Mouse (Mus musculus): ENCODE data around the gene Slpi. TPM values are rescaled to one million over a fixed set of nuclear protein-coding genes. Genes with fewer than 3 reads are reported as not detected.
A peak's percentile ranks its signal among the peaks of the same experiment; 100 is the strongest.

The Slpi gene
- 0.60 and 1.4 TPM in 2 replicates for polyA plus RNA-seq (2015; fragmentation: Nextera tagmentation; extraction: Ambion mirVana)

DNA sequence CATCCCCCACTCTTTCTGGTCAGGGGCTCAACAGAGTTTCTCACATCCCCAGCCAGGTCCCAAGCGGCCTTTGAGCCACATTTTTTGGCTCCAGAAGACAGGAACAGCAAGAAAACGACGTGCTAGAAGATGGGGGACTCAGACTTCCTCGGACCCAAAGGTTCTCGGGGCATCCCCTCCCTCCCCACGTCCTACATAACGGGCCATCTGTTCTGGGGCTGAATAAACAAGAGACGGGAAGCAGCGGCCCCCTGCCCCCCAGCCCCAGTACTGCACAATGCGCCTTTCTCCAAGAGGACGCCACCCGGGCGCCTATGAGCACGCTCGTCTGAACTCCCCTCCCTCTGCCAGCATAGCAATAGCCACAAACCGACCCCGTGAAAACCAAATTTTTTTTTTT lies at the start of gene Slpi:
Gene Slpi, minus strand, starts transcription at position 76 of the 400 bp plus-strand sequence.
- Histone ChIP-seq H3K9me3 (replicated peaks; ENCODE audit: control insufficient read depth, low read length) (no peaks in the 10 kb centered on the region), H3K4me1 (ENCODE audit: control insufficient read depth, insufficient read depth, low read length) (0 out of 2 replicates have a peak, but pooled peaks cover 2% of the 10 kb centered on the region), H3K27me3 (ENCODE audit: control insufficient read depth, insufficient read depth, low read length) (peaks cover 31% of the 10 kb centered on the region), H3K4me2 (ENCODE audit: low read depth, low read length) (peak within 1 kb of the TSS; percentile 75), H3K36me3 (ENCODE audit: control insufficient read depth, insufficient read depth) (no peaks in the 10 kb centered on the region), H3K9ac (ENCODE audit: low read length) (peak within 1 kb of the TSS; percentile 53), H3K27ac (ENCODE audit: low read length) (0 out of 2 replicates have a peak within 1 kb of the TSS, but pooled peaks have one; percentile 14), H3K4me3 (ENCODE audit: low read length) (peak within 1 kb of the TSS; percentile 55)
- 0 out of 2 replicates have a peak, but pooled peaks have one; percentile 29 for ATAC-seq (replicated peaks; ENCODE audit: extremely low read depth, insufficient read depth, low FRiP score)
- 1% methylated on average over 17 of the region's 17 CpGs for WGBS

DNA sequence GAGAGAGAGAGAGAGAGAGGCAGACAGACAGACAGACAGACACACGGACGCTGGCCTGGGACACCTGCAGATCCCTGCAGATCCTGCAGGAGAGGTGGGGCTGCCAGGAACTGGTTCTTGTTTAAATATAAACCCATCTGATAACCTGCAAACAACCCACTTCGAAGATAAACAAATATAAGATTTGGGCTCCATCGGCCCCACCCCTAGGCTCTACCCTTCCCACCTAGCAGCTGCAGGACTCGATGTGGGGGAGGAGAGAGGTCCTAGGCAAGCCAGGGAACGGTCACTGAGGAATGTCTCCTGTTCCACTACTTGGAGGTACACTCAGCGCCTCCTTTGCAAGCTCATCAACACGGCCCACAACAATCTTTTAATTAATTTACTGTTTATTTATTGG lies 49.4 kb upstream of the Slpi start:
- H3K36me3 ChIP-seq (ENCODE audit: control insufficient read depth, insufficient read depth): no peaks in the 10 kb centered on the region
- peak overlapping the region; percentile 3; the same call in 1 of the 2 replicates for H3K4me2 ChIP-seq (ENCODE audit: low read depth, low read length)
- no peak overlapping the region for H3K27ac ChIP-seq (ENCODE audit: low read length)
- H3K4me1 ChIP-seq (ENCODE audit: control insufficient read depth, insufficient read depth, low read length): peaks cover 32% of the 10 kb centered on the region
- no peak for ATAC-seq (replicated peaks; ENCODE audit: extremely low read depth, insufficient read depth, low FRiP score)
- no peak overlapping the region for H3K9ac ChIP-seq (ENCODE audit: low read length)
- WGBS: 52% methylated on average over 8 of the region's 8 CpGs
- H3K9me3 ChIP-seq (replicated peaks; ENCODE audit: control insufficient read depth, low read length): no peaks in the 10 kb centered on the region
- H3K4me3 ChIP-seq (ENCODE audit: low read length): no peak overlapping the region
- H3K27me3 ChIP-seq (ENCODE audit: control insufficient read depth, insufficient read depth, low read length): no peaks in the 10 kb centered on the region; the same call in 1 of the 2 replicates

DNA sequence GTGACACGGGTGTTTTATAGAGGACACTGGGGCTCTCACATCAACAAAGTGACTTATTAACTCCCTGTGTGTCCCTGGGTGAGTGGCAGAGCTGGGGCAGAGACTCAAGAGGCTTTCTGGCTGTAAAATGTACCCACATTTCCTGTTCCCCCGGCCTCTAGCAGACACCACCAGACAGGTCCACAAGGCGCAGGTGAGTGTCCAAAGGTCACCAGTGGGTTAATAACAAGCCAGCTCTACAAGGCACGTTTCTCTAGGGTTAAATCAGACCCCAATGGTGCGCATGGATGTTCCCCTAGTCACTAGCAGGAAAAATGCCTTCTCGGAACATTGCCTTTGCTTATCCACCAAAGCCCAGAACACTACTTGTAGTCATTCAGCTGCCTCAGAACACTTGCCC lies 48.8 kb upstream of the Slpi start:
- H3K27ac ChIP-seq (ENCODE audit: low read length): no peak overlapping the region
- no peaks in the 10 kb centered on the region; the same call in 1 of the 2 replicates for H3K27me3 ChIP-seq (ENCODE audit: control insufficient read depth, insufficient read depth, low read length)

DNA sequence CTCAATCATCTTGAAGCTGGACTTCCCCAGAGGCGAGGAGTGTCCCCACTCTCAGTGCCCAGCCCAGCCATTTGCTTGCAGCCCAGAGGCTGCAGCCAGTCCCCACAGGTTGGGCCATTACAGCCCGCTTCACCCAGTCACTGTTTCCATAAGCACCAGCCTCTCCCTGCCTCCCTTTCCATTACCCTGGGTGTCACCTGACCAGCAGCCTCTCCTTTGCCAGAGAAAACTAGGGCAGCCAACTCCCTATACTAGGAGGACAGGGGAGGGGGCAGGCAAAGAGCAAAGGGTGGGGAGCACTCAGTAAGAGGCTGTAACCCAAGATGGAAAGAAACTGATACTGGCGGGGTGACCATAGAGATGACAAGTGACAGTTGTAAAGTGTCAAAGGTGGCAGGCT lies 48.1 kb upstream of the Slpi start:
- H3K4me3 ChIP-seq (ENCODE audit: low read length): no peak overlapping the region
- H3K9ac ChIP-seq (ENCODE audit: low read length): 0 out of 2 replicates have a peak overlapping the region, but pooled peaks have one; percentile 18
- H3K4me2 ChIP-seq (ENCODE audit: low read depth, low read length): no peak overlapping the region
- H3K27me3 ChIP-seq (ENCODE audit: control insufficient read depth, insufficient read depth, low read length): no peaks in the 10 kb centered on the region; the same call in 1 of the 2 replicates
- ATAC-seq (replicated peaks; ENCODE audit: extremely low read depth, insufficient read depth, low FRiP score): no peak
- H3K4me1 ChIP-seq (ENCODE audit: control insufficient read depth, insufficient read depth, low read length): peaks cover 41% of the 10 kb centered on the region
- H3K9me3 ChIP-seq (replicated peaks; ENCODE audit: control insufficient read depth, low read length): no peaks in the 10 kb centered on the region
- peak overlapping the region; percentile 33 for H3K27ac ChIP-seq (ENCODE audit: low read length)
- 51% methylated on average over 3 of the region's 3 CpGs for WGBS
- no peaks in the 10 kb centered on the region for H3K36me3 ChIP-seq (ENCODE audit: control insufficient read depth, insufficient read depth)

More for the DNA sequence above, 48.8 kb upstream of the Slpi start:
- H3K36me3 ChIP-seq (ENCODE audit: control insufficient read depth, insufficient read depth): no peaks in the 10 kb centered on the region
- no peak overlapping the region for H3K4me3 ChIP-seq (ENCODE audit: low read length)
- no peak for ATAC-seq (replicated peaks; ENCODE audit: extremely low read depth, insufficient read depth, low FRiP score)
- no peak overlapping the region for H3K9ac ChIP-seq (ENCODE audit: low read length)
- 68% methylated on average over 6 of the region's 6 CpGs for WGBS
- no peaks in the 10 kb centered on the region for H3K9me3 ChIP-seq (replicated peaks; ENCODE audit: control insufficient read depth, low read length)
- peaks cover 36% of the 10 kb centered on the region for H3K4me1 ChIP-seq (ENCODE audit: control insufficient read depth, insufficient read depth, low read length)
- no peak overlapping the region for H3K4me2 ChIP-seq (ENCODE audit: low read depth, low read length)

DNA sequence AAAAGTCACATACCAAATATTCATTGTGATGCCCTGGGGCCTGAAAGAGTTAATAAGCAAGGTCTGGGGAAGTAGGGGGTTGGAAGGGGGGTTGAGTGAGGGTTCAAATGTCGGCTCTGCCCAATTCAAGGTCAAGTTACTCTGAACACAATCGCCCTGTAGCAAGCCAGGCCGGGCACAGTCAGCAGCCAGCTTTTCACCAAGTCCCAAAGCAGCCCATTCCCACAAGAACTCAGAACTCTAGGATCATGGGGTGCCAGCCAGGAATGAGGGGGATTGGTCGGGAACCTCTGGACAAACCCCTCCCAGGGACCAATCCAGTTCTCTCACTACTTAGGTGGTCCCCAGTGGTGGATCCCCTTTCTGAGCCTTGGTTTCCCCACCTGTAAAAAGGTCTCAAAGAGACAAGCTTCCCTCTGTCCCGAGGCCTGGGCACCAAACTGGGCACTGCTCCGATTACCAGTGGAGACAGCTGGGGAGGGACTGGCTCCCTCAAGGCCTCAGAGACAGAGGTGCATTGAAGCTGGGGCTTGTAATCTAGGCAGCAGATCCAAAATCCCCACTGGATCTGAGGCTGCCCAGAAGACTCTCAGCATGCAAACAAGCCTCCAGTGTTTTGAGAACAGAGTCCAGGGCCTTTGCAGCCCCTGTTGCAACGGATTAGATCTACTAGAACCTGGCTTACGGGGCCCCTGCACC lies 47.5 kb upstream of the Slpi start:
- ATAC-seq (replicated peaks; ENCODE audit: extremely low read depth, insufficient read depth, low FRiP score): no peak
- H3K27ac ChIP-seq (ENCODE audit: low read length): peak overlapping the region; percentile 33
- 30% methylated on average over 8 of the region's 8 CpGs for WGBS

DNA sequence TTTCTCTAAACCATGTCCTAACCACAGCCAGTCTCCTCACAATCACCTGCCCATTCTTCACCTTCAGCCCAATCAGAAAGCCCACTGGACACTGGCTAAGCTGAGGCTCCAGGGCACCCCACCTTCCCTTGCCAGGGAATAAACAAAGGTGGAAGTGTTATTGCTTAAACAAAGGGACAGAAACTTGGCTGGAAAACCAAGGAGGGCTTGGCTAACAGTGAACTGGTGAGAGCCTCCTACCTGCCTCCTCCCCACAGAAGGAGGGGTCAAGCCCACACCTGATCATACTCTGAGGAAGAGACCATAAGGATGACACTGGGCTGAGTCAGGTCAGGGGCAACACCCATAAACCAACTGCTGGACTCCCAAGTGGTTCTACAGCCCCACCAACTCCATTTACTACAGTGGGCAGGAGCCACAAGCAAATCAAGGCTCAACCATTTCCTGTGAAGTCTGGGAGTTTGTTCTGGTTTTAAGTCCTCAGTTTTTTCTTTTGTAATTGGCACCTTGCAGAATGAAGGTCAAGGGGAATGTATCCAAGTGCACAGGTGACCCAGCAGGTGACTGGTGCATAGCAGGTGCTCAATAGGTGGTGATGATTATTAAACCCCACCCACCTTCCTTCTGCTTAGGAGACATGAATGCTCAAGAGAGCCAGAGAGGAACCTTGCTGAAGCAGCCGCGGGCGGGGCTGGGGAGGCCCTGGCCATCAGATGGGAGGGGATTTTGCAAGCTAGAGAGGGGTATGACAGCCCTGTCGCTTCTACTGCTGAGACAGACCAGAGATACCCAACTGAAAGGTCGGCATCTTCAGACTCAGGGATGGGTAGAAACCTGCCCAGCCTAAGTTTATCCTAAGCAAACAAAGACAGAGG lies 46.6 kb upstream of the Slpi start:
- no peaks in the 10 kb centered on the region; the same call in 1 of the 2 replicates for H3K27me3 ChIP-seq (ENCODE audit: control insufficient read depth, insufficient read depth, low read length)
- no peak overlapping the region for H3K9ac ChIP-seq (ENCODE audit: low read length)
- no peak overlapping the region for H3K27ac ChIP-seq (ENCODE audit: low read length)
- H3K4me3 ChIP-seq (ENCODE audit: low read length): no peak overlapping the region
- H3K4me2 ChIP-seq (ENCODE audit: low read depth, low read length): no peak overlapping the region
- no peaks in the 10 kb centered on the region for H3K36me3 ChIP-seq (ENCODE audit: control insufficient read depth, insufficient read depth)
- peaks cover 40% of the 10 kb centered on the region for H3K4me1 ChIP-seq (ENCODE audit: control insufficient read depth, insufficient read depth, low read length)
- no peak for ATAC-seq (replicated peaks; ENCODE audit: extremely low read depth, insufficient read depth, low FRiP score)
- H3K9me3 ChIP-seq (replicated peaks; ENCODE audit: control insufficient read depth, low read length): no peaks in the 10 kb centered on the region
- 33% methylated on average over 5 of the region's 5 CpGs for WGBS

More for the DNA sequence above, 47.5 kb upstream of the Slpi start:
- peaks cover 41% of the 10 kb centered on the region for H3K4me1 ChIP-seq (ENCODE audit: control insufficient read depth, insufficient read depth, low read length)
- H3K9ac ChIP-seq (ENCODE audit: low read length): 0 out of 2 replicates have a peak overlapping the region, but pooled peaks have one; percentile 18
- H3K27me3 ChIP-seq (ENCODE audit: control insufficient read depth, insufficient read depth, low read length): no peaks in the 10 kb centered on the region; the same call in 1 of the 2 replicates
- H3K36me3 ChIP-seq (ENCODE audit: control insufficient read depth, insufficient read depth): no peaks in the 10 kb centered on the region
- no peak overlapping the region for H3K4me3 ChIP-seq (ENCODE audit: low read length)
- H3K9me3 ChIP-seq (replicated peaks; ENCODE audit: control insufficient read depth, low read length): no peaks in the 10 kb centered on the region
- H3K4me2 ChIP-seq (ENCODE audit: low read depth, low read length): no peak overlapping the region

DNA sequence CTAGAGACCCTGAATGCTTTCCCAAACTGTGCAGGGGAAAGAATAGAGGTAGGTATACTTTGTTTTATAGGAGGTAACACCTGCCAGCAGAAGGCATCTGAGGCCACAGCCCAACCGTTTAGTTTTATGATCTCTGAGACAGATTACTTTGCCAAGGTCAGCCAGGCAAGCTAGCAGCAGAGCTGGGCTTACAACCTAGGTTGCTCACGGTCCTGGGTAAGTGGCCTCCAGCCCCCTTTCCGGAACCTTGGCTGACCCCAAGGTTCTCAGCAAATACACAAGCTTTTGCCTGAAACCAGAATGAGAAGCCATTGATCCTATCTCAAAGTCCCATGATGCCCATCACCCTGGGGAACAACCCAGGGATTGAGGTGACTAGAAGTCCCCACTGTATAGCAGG lies 45.8 kb upstream of the Slpi start:
- ATAC-seq (replicated peaks; ENCODE audit: extremely low read depth, insufficient read depth, low FRiP score): no peak
- Histone ChIP-seq H3K36me3 (ENCODE audit: control insufficient read depth, insufficient read depth) (no peaks in the 10 kb centered on the region), H3K9ac (ENCODE audit: low read length) (no peak overlapping the region), H3K4me1 (ENCODE audit: control insufficient read depth, insufficient read depth, low read length) (peaks cover 40% of the 10 kb centered on the region), H3K27ac (ENCODE audit: low read length) (no peak overlapping the region), H3K4me3 (ENCODE audit: low read length) (no peak overlapping the region), H3K27me3 (ENCODE audit: control insufficient read depth, insufficient read depth, low read length) (no peaks in the 10 kb centered on the region; the same call in 1 of the 2 replicates), H3K4me2 (ENCODE audit: low read depth, low read length) (no peak overlapping the region), H3K9me3 (replicated peaks; ENCODE audit: control insufficient read depth, low read length) (no peaks in the 10 kb centered on the region)
- whole genome bisulfite sequencing: 64% methylated on average over 3 of the region's 3 CpGs

DNA sequence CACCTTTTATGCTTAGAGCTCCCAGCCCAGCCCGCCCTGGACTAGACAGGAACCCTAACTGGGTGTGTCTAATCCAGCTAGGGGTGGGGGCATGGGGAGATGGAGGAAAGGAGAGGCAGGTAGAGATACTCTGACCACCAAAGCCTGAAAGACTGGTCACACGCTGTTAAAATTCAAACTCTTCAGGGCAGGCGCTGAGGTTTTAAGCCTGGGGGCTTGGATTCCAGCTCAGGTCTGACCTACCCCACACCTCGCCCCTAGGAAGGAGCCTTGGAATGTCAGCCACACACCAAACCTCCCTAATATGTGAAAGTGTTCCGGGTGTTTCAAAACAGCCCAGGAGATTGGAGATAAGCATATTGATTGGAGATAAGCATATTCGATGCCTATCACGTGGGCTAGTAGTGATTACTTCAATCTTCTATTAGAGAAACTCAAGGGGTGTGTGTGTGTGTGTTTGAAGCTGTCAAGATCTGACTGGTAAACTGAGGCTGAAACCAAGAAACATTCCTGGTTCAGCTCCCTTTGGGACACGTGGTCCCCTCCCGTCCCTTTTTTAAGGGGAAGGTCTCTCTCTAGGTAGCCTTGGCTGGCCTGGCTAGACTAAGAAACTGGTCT lies 44.5 kb upstream of the Slpi start:
- no peak for ATAC-seq (replicated peaks; ENCODE audit: extremely low read depth, insufficient read depth, low FRiP score)
- H3K9me3 ChIP-seq (replicated peaks; ENCODE audit: control insufficient read depth, low read length): no peaks in the 10 kb centered on the region
- peaks cover 9% of the 10 kb centered on the region for H3K36me3 ChIP-seq (ENCODE audit: control insufficient read depth, insufficient read depth)
- H3K27me3 ChIP-seq (ENCODE audit: control insufficient read depth, insufficient read depth, low read length): peaks cover under 1% of the 10 kb centered on the region; the same call in 1 of the 2 replicates
- no peak overlapping the region for H3K4me3 ChIP-seq (ENCODE audit: low read length)
- WGBS: 69% methylated on average over 9 of the region's 9 CpGs
- H3K4me2 ChIP-seq (ENCODE audit: low read depth, low read length): peak overlapping the region; percentile 53; the same call in 1 of the 2 replicates
- H3K9ac ChIP-seq (ENCODE audit: low read length): peak overlapping the region; percentile 25; the same call in 1 of the 2 replicates
- peaks cover 38% of the 10 kb centered on the region for H3K4me1 ChIP-seq (ENCODE audit: control insufficient read depth, insufficient read depth, low read length)
- peak overlapping the region; percentile 63 for H3K27ac ChIP-seq (ENCODE audit: low read length)
